Mouse (Mus musculus) midbrain, postnatal 0 days (tissue): ENCODE measurements at regions not wholly inside any gene's neighbourhood (a gene's known extent, or its start where the extent isn't known, plus 50 kb on each side); places are given as distances from the start of the nearest gene placed in this dataset.

Source experiments
- ATAC-seq: fragments of 200-750 bp; cut with Nextera tagmentation; 2 replicates; pipeline ENCODE4 v1.8.0; 2017; ENCODE audit warnings: moderate number of reproducible peaks, mild to moderate bottlenecking, moderate TSS enrichment, moderate library complexity; ENCODE audit not compliant: low FRiP score
- DNase-seq: peaks from one replicate; pipeline ENCODE4 v3.0.0-alpha.2; 2015; ENCODE audit warnings: low spot score
- H3K27ac ChIP-seq: fragments of 300-500 bp; sonication (generic); 2 replicates; pipeline ENCODE4 v1.5.1; 2014; ENCODE audit warnings: low read depth, mild to moderate bottlenecking, low read length, mixed read lengths
- H3K27me3 ChIP-seq: fragments of 300-500 bp; sonication (generic); 2 replicates; pipeline ENCODE4 v1.6.1; 2014; ENCODE audit warnings: low read length, control low read depth, mixed read lengths; ENCODE audit not compliant: insufficient read depth
- H3K36me3 ChIP-seq: fragments of 300-500 bp; sonication (generic); 2 replicates; pipeline ENCODE4 v1.6.1; 2014; ENCODE audit warnings: low read length, control low read depth, mixed read lengths; ENCODE audit not compliant: insufficient read depth
- H3K4me1 ChIP-seq: fragments of 300-500 bp; sonication (generic); 2 replicates; pipeline ENCODE4 v1.6.1; 2014; ENCODE audit warnings: mild to moderate bottlenecking, control low read depth, antibody characterized with exemption, low read length, mixed read lengths; ENCODE audit not compliant: insufficient read depth
- H3K4me2 ChIP-seq: fragments of 300-500 bp; sonication (generic); 2 replicates; pipeline ENCODE4 v1.6.1; 2014; ENCODE audit warnings: low read depth, mild to moderate bottlenecking, low read length, mixed read lengths; ENCODE audit not compliant: poor library complexity, severe bottlenecking
- H3K4me3 ChIP-seq: fragments of 300-500 bp; sonication (generic); 2 replicates; pipeline ENCODE4 v1.5.1; 2014; ENCODE audit warnings: low read depth, mild to moderate bottlenecking, low read length, moderate library complexity
- H3K9ac ChIP-seq: fragments of 300-500 bp; sonication (generic); replicated peaks from 2 replicates; pipeline ENCODE4 v1.6.1; 2014; ENCODE audit warnings: mild to moderate bottlenecking, low read length, moderate library complexity, mixed read lengths; ENCODE audit not compliant: poor library complexity, severe bottlenecking
- H3K9me3 ChIP-seq: fragments of 300-500 bp; sonication (generic); 2 replicates; pipeline ENCODE4 v1.6.1; 2016; ENCODE audit warnings: low read length, control low read depth
- CTCF ChIP-seq: IDR thresholded peaks from 2 replicates; pipeline ENCODE4 v1.5.1; 2016; ENCODE audit warnings: antibody characterized with exemption, mild to moderate bottlenecking
- WGBS: fragments of 180-500 bp; shearing (Covaris S2); extraction: QIAGEN DNeasy Blood & Tissue Kit; methylation state at CpG from one replicate; pipeline ENCODE4 v1.1.7; 2014; 5-methylcytosine and 5-hydroxymethylcytosine counted together

DNA sequence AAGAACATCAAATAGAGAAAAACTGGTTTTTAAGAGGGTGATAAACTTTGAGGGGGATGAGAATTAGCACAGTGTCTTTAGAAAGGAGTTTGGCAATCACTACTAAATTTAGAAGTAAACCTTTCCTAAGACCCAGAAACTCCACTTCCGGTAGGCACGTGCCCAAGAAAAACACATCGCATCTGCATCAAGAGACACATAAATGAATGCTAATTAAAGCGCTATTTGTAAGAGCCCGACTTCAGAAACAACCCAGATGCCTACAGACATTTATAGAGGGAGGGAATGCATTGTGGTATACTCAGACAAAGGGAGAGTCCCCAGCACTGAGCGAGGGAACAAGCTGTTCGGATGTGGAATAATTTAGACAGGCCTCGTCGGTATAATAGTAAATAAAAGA is 688.5 kb downstream of the Tns3 start:
- DNase-seq: no peak
- Histone ChIP-seq H3K9ac (no peak overlapping the region), H3K4me2 (no peak overlapping the region)

GRCm38 (mm10) chr11:7949931-7950330 is 714.4 kb downstream of the Tns3 start:
- DNase-seq: no peak
- Histone ChIP-seq H3K27me3 (no peaks in the 10 kb centered on the region), H3K4me2 (no peak overlapping the region), H3K36me3 (no peaks in the 10 kb centered on the region), H3K4me3 (no peak overlapping the region), H3K9ac (no peak overlapping the region), H3K27ac (no peak overlapping the region), H3K4me1 (no peaks in the 10 kb centered on the region), H3K9me3 (no peaks in the 10 kb centered on the region)
- ATAC-seq: no peak
- no peak for TF ChIP-seq CTCF

More for the DNA sequence above, 688.5 kb downstream of the Tns3 start:
- Histone ChIP-seq H3K36me3 (no peaks in the 10 kb centered on the region), H3K27me3 (no peaks in the 10 kb centered on the region), H3K27ac (no peak overlapping the region), H3K4me3 (no peak overlapping the region), H3K9me3 (no peaks in the 10 kb centered on the region), H3K4me1 (no peaks in the 10 kb centered on the region; the same call in 1 of the 2 replicates)
- no peak for ATAC-seq
- WGBS: 45% methylated on average over 9 of the region's 9 CpGs
- no peak for TF ChIP-seq CTCF

- Histone ChIP-seq H3K4me3 (no peak overlapping the region), H3K9me3 (no peaks in the 10 kb centered on the region), H3K27ac (no peak overlapping the region), H3K9ac (no peak overlapping the region), H3K27me3 (no peaks in the 10 kb centered on the region), H3K4me2 (no peak overlapping the region), H3K36me3 (no peaks in the 10 kb centered on the region), H3K4me1 (no peaks in the 10 kb centered on the region)
- 79% methylated on average over 6 of the region's 6 CpGs for WGBS
- ATAC-seq (no peak), DNase-seq (no peak)
- TF ChIP-seq CTCF: no peak
Measured at GRCm38 (mm10) chr11:7949201-7949875, 715.0 kb downstream of the Tns3 start.

DNA sequence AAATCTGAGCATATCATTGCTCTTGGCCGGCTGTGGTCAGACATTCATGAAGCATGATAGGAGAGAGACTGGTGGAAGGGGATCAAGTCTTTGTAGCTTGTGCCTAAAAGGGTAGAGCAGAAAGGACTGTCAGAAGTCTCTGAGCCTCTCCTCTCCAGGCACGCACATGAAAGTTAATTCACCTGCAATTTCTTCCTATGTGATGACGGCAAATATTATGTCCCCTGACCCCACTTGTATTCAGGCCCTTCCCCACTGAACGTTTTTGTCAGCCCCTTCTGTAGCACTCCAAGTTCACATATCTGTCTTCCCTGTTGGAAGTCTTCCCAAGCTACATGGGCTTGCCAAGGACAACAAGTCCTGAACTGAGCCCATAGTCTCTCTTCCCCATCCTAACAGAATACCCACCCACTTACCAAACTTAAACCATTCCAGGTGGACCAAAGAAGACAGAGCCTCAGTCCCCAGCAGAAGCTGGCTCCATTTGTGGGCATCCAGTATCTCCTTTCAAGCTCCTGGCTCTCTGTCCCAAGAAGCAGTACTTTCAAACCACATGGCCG is 719.3 kb downstream of the Tns3 start:
- Histone ChIP-seq H3K4me1 (no peaks in the 10 kb centered on the region), H3K27ac (no peak overlapping the region), H3K27me3 (no peaks in the 10 kb centered on the region), H3K4me3 (no peak overlapping the region), H3K9me3 (no peaks in the 10 kb centered on the region), H3K36me3 (no peaks in the 10 kb centered on the region), H3K9ac (no peak overlapping the region), H3K4me2 (no peak overlapping the region)
- TF ChIP-seq CTCF: no peak
- WGBS: 86% methylated on average over 5 of the region's 5 CpGs
- no peak for ATAC-seq
- DNase-seq: no peak

GRCm38 (mm10) chr11:7944373-7944772 is 720.0 kb downstream of the Tns3 start:
- Histone ChIP-seq H3K9ac (no peak overlapping the region), H3K4me3 (no peak overlapping the region), H3K36me3 (no peaks in the 10 kb centered on the region), H3K4me2 (no peak overlapping the region), H3K27me3 (no peaks in the 10 kb centered on the region), H3K27ac (no peak overlapping the region), H3K9me3 (no peaks in the 10 kb centered on the region), H3K4me1 (no peaks in the 10 kb centered on the region)
- 87% methylated on average over 4 of the region's 4 CpGs for WGBS
- ATAC-seq: no peak
- TF ChIP-seq CTCF: no peak
- DNase-seq: no peak

GRCm38 (mm10) chr11:7933611-7934010 is 719.9 kb upstream of the Igfbp3 start:
- 77% methylated on average over 3 of the region's 3 CpGs for WGBS
- no peak overlapping the region for H3K27ac ChIP-seq
- H3K4me3 ChIP-seq: no peak overlapping the region
- H3K9ac ChIP-seq: no peak overlapping the region
- no peaks in the 10 kb centered on the region for H3K9me3 ChIP-seq
- H3K4me1 ChIP-seq: no peaks in the 10 kb centered on the region
- H3K27me3 ChIP-seq: no peaks in the 10 kb centered on the region
- ATAC-seq (no peak), DNase-seq (no peak)
- no peaks in the 10 kb centered on the region for H3K36me3 ChIP-seq
- H3K4me2 ChIP-seq: no peak overlapping the region
- TF ChIP-seq CTCF: no peak
